Mouse (Mus musculus): ENCODE measurements around the gene Cchcr1. TPM values are rescaled to one million over a fixed set of nuclear protein-coding genes. Genes with fewer than 3 reads are reported as not detected.
A peak's percentile ranks its signal among the peaks of the same experiment; 100 is the strongest.
"Not testable (repeated sequence)": the region's sequence is repeated elsewhere in the genome, so short reads cannot be mapped to it uniquely, and the experiment has no call there.

The Cchcr1 gene
- 2.4 and 4.9 TPM in 2 replicates for polyA plus RNA-seq (2014; fragmentation: Nextera tagmentation; extraction: Ambion mirVana)

DNA sequence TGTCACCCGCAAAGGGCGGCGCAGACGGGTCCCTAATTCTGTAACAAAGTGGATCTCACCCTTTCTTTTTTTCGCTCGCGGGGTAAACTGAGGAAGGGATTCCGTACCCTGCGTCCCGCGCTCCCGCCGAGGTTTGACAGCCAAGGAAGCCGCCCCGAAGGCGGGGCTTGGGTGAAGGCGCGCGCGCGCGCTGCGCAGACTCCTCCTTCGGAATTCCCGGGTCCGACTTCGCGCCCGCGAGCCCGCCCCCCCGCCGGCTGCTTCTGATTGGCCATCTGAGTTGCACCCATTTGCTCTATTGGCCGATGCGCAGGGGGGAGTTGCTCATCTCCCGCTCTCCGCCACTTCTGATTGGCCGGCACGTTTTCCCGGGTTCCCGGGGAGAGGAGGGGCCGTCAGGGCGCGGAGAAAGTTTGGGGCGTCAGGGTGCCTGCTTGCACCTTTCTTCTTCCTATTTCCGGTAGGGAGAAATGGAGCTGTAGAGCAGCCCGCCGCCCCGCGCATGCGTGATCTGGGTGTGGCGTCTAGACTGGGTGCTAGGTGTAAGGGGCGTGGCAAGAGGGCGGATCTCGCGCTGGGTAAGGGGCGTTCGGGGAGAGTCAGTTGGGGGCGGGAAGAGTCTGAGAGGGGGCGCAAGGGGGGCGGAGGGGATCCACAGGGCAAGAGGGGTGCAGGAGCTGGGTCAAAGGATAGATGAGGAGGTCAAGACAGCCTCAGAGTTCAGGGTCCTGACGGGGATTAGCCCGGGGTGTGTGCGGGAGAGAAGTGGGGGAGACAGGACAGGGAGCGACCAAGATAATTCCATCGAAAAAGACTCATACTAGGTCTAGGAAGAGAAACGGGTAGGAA lies at the start of gene Cchcr1, which contains the start of gene Tcf19:
Cchcr1 (plus strand) TSS at position 449 of the 849 bp plus-strand sequence.
Tcf19 (minus strand) TSS at position 173 of the 849 bp plus-strand sequence.
- Histone ChIP-seq H3K4me2 (ENCODE audit: low read depth, low read length) (peak within 1 kb of the TSS; percentile 67), H3K27ac (ENCODE audit: low read depth, low read length) (no peak within 1 kb of the TSS), H3K4me1 (ENCODE audit: control insufficient read depth, insufficient read depth, low read length) (peaks cover 9% of the 10 kb centered on the region; the same call in 1 of the 2 replicates), H3K36me3 (ENCODE audit: control insufficient read depth, insufficient read depth, low read length) (no peaks in the 10 kb centered on the region), H3K4me3 (ENCODE audit: low read depth, low read length) (peak within 1 kb of the TSS; percentile 47), H3K9ac (replicated peaks; ENCODE audit: low read depth, low read length) (peak within 1 kb of the TSS; percentile 37), H3K27me3 (ENCODE audit: control insufficient read depth, insufficient read depth, low read length) (no peaks in the 10 kb centered on the region), H3K9me3 (ENCODE audit: control insufficient read depth, low read length) (no peaks in the 10 kb centered on the region)
- under 1% methylated on average over 65 of the region's 67 CpGs for WGBS
- peak; percentile 96 for ATAC-seq (ENCODE audit: low read depth)

DNA sequence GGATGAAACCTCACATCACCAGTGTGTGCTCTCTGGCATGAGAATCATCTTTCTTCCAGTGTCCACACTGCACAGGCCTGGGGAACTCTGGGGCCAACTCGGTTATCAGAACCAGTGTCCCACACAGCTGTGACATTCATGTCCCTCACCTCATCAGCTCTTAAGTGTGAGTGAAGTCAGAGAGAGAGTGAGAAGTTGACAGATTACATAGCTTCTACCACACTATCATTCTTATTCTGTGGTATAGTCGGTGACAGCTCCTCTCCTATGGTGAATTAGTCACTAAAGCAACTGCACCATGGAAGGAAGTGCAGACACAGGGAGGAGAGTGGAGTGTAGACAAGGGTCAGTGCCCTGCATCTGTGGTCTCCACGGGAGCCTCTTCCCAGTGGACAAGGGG lies 48.0 kb upstream of the Cchcr1 start:
- not testable (repeated sequence) for H3K27ac ChIP-seq (ENCODE audit: low read depth, low read length); H3K4me2 ChIP-seq (ENCODE audit: low read depth, low read length); H3K9me3 ChIP-seq (ENCODE audit: control insufficient read depth, low read length); H3K4me1 ChIP-seq (ENCODE audit: control insufficient read depth, insufficient read depth, low read length); H3K4me3 ChIP-seq (ENCODE audit: low read depth, low read length); H3K9ac ChIP-seq (replicated peaks; ENCODE audit: low read depth, low read length); H3K27me3 ChIP-seq (ENCODE audit: control insufficient read depth, insufficient read depth, low read length); H3K36me3 ChIP-seq (ENCODE audit: control insufficient read depth, insufficient read depth, low read length); ATAC-seq (ENCODE audit: low read depth)
- 61% methylated on average over 3 of the region's 3 CpGs for WGBS

DNA sequence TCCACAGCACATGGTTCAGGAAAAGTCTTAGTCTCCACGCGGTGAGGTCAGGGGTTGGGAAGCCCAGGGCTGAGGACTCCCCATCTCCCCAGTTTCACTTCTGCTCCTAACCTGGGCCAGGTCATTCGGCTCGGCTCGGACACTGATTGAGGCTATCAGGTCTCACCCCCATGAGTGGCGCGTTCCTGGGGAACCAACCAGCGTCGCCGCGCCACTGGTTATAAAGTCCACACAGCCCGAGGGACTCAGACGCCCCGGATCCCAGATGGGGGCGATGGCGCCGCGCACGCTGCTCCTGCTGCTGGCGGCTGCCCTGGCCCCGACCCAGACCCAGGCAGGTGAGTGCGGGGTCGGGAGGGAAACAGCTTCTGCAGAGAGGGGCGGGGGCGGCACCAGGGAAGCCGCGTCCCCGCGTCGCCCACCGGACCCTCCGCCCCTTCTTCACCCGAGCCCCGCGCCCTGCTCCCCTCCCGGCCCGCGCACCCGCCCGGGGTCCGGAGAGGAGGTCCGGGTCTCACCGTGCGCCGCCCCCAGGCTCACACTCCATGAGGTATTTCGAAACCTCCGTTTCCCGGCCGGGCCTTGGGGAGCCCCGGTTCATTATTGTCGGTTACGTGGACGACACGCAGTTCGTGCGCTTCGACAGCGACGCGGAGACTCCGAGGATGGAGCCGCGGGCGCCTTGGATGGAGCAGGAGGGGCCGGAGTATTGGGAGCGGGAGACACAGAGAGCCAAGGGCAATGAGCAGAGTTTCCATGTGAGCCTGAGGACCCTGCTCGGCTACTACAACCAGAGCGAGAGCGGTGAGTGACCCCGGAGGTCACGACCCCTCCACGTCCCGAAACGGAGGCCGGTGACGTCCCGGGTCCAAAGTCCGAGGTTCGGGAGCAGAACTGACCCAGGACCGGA lies 46.8 kb upstream of the Cchcr1 start, which contains the start of gene H2-Q10:
H2-Q10 (plus strand) TSS at position 248 of the 910 bp plus-strand sequence.
- H3K4me1 ChIP-seq (ENCODE audit: control insufficient read depth, insufficient read depth, low read length) = 0 out of 2 replicates have a peak, but pooled peaks cover 3% of the 10 kb centered on the region
- peaks cover 7% of the 10 kb centered on the region; the same call in 1 of the 2 replicates for H3K27me3 ChIP-seq (ENCODE audit: control insufficient read depth, insufficient read depth, low read length)
- H3K27ac ChIP-seq (ENCODE audit: low read depth, low read length) = no peak within 1 kb of the TSS
- H3K36me3 ChIP-seq (ENCODE audit: control insufficient read depth, insufficient read depth, low read length) = no peaks in the 10 kb centered on the region
- H3K4me3 ChIP-seq (ENCODE audit: low read depth, low read length) = peak within 1 kb of the TSS; percentile 31
- under 1% methylated on average over 79 of the region's 80 CpGs for WGBS
- H3K4me2 ChIP-seq (ENCODE audit: low read depth, low read length) = peak within 1 kb of the TSS; percentile 58
- H3K9ac ChIP-seq (replicated peaks; ENCODE audit: low read depth, low read length) = no peak within 1 kb of the TSS
- H3K9me3 ChIP-seq (ENCODE audit: control insufficient read depth, low read length) = no peaks in the 10 kb centered on the region
- ATAC-seq (ENCODE audit: low read depth) = no peak

DNA sequence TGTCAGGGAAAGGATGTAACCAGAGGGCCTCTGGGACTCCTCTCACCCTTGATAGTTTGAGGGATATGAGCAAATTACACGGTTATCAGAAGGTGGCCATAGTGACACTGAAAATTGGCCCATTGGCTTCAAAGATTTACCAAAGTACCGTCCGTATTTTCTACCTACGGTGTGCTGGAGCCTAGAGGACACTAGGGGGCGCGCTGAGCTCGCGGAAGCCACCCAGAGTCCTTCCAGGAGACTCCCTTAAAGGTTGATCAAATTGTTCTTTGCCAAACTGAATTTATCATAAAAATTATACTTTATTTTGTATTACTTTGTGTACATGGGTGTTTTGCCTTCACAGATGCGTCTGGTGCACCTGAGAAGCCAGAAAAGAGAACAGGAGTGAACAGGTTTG lies 32.8 kb upstream of the Cchcr1 start:
- Histone ChIP-seq H3K27ac (ENCODE audit: low read depth, low read length) (no peak overlapping the region), H3K4me3 (ENCODE audit: low read depth, low read length) (no peak overlapping the region), H3K9me3 (ENCODE audit: control insufficient read depth, low read length) (no peaks in the 10 kb centered on the region), H3K9ac (replicated peaks; ENCODE audit: low read depth, low read length) (no peak overlapping the region), H3K27me3 (ENCODE audit: control insufficient read depth, insufficient read depth, low read length) (no peaks in the 10 kb centered on the region), H3K36me3 (ENCODE audit: control insufficient read depth, insufficient read depth, low read length) (no peaks in the 10 kb centered on the region), H3K4me1 (ENCODE audit: control insufficient read depth, insufficient read depth, low read length) (no peaks in the 10 kb centered on the region), H3K4me2 (ENCODE audit: low read depth, low read length) (no peak overlapping the region)
- no peak for ATAC-seq (ENCODE audit: low read depth)
- WGBS = under 1% methylated on average over 9 of the region's 9 CpGs

DNA sequence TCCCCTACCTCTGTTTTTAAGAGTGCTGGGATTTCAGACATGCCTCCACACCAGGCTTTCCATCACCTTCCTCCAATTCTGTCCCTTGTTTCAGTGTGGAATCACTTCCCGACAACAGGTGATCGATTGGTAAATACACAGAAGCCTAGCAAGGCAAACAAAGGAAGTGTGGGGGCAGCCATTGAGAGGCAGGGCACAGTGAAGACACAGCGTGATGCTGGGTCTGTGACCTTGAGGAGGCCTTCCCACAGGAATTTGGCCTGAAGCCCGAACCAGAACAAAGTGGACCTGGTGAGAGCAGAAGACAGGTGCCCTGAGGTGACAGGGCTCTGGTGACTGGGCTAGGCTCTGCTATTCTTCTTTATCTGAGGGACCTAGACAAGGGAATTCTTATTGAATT lies 31.2 kb upstream of the Cchcr1 start:
- H3K27me3 ChIP-seq (ENCODE audit: control insufficient read depth, insufficient read depth, low read length) = no peaks in the 10 kb centered on the region
- H3K9me3 ChIP-seq (ENCODE audit: control insufficient read depth, low read length) = no peaks in the 10 kb centered on the region
- H3K27ac ChIP-seq (ENCODE audit: low read depth, low read length) = no peak overlapping the region
- H3K36me3 ChIP-seq (ENCODE audit: control insufficient read depth, insufficient read depth, low read length) = no peaks in the 10 kb centered on the region
- WGBS = 21% methylated on average over 4 of the region's 4 CpGs
- H3K4me1 ChIP-seq (ENCODE audit: control insufficient read depth, insufficient read depth, low read length) = no peaks in the 10 kb centered on the region
- no peak overlapping the region for H3K4me2 ChIP-seq (ENCODE audit: low read depth, low read length)
- no peak overlapping the region for H3K4me3 ChIP-seq (ENCODE audit: low read depth, low read length)
- no peak for ATAC-seq (ENCODE audit: low read depth)
- H3K9ac ChIP-seq (replicated peaks; ENCODE audit: low read depth, low read length) = no peak overlapping the region

DNA sequence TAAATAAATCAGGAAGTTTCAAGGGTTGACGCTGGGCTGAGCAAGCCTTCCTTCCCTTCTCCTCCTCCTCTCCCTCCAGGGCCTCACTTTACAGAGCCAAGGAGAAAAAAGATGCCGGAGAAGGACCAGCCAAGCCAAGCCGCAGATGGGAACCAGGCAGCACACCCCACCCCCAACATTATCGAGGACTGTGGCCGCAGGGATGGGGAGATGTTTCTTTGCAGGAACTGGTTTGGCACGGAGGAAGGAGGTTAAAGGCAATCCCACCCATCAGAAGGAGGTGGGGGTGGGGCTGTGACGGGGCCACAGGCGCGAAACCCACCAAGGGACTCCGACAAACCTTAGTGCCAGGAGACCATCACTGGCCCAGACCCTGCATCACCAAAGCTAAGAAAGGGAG lies 30.2 kb upstream of the Cchcr1 start:
- H3K27me3 ChIP-seq (ENCODE audit: control insufficient read depth, insufficient read depth, low read length) = no peaks in the 10 kb centered on the region
- ATAC-seq (ENCODE audit: low read depth) = no peak
- H3K27ac ChIP-seq (ENCODE audit: low read depth, low read length) = no peak overlapping the region
- WGBS = 67% methylated on average over 10 of the region's 10 CpGs
- no peaks in the 10 kb centered on the region for H3K4me1 ChIP-seq (ENCODE audit: control insufficient read depth, insufficient read depth, low read length)
- no peaks in the 10 kb centered on the region for H3K9me3 ChIP-seq (ENCODE audit: control insufficient read depth, low read length)
- no peak overlapping the region for H3K9ac ChIP-seq (replicated peaks; ENCODE audit: low read depth, low read length)
- H3K36me3 ChIP-seq (ENCODE audit: control insufficient read depth, insufficient read depth, low read length) = no peaks in the 10 kb centered on the region
- H3K4me2 ChIP-seq (ENCODE audit: low read depth, low read length) = no peak overlapping the region
- H3K4me3 ChIP-seq (ENCODE audit: low read depth, low read length) = no peak overlapping the region

DNA sequence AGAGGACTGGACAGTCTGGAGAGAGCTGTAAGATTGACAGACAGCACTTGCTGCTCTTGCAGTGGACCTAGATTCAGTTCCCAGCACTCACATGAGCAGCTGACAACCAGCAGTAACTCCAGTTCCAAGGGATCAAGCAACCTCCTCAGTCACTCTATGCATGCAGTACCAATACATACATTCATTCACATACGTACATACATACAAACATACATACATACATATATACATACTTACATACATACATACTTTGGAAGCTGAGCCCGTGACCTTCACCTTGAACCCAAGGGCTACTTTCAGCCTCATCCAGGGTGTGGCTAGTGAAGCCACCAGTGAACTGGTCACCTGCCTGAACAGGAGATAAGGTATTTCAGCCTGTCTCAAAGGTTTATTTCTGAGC lies 28.9 kb upstream of the Cchcr1 start:
- 98% methylated on average over 2 of the region's 2 CpGs for WGBS
- Histone ChIP-seq H3K9me3 (ENCODE audit: control insufficient read depth, low read length) (no peaks in the 10 kb centered on the region), H3K4me1 (ENCODE audit: control insufficient read depth, insufficient read depth, low read length) (no peaks in the 10 kb centered on the region), H3K4me2 (ENCODE audit: low read depth, low read length) (no peak overlapping the region), H3K9ac (replicated peaks; ENCODE audit: low read depth, low read length) (no peak overlapping the region), H3K4me3 (ENCODE audit: low read depth, low read length) (no peak overlapping the region), H3K36me3 (ENCODE audit: control insufficient read depth, insufficient read depth, low read length) (no peaks in the 10 kb centered on the region), H3K27ac (ENCODE audit: low read depth, low read length) (no peak overlapping the region), H3K27me3 (ENCODE audit: control insufficient read depth, insufficient read depth, low read length) (no peaks in the 10 kb centered on the region)
- no peak for ATAC-seq (ENCODE audit: low read depth)

DNA sequence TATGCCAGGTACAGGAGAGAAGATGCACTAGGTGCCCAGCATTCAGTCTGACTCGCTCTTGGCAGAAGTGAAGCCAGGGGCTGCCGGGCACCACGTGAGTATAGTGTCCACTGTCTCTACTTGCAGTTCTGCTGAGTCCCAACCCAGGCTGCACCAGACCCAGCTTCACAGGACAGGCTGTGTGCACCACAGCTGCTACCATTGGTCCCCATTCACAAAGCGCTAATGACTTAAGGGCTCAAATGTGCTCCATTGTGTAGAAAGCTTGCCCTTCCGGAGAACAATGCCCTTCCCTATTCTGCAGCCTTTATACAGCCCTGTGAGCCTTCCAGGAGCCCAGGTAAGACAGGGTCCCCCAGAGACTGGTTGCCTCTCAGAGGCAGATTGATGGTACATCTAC lies 26.6 kb upstream of the Cchcr1 start:
- no peaks in the 10 kb centered on the region for H3K36me3 ChIP-seq (ENCODE audit: control insufficient read depth, insufficient read depth, low read length)
- no peak overlapping the region for H3K27ac ChIP-seq (ENCODE audit: low read depth, low read length)
- H3K4me2 ChIP-seq (ENCODE audit: low read depth, low read length) = no peak overlapping the region
- 31% methylated on average over 5 of the region's 5 CpGs for WGBS
- H3K9me3 ChIP-seq (ENCODE audit: control insufficient read depth, low read length) = no peaks in the 10 kb centered on the region
- H3K9ac ChIP-seq (replicated peaks; ENCODE audit: low read depth, low read length) = no peak overlapping the region
- ATAC-seq (ENCODE audit: low read depth) = no peak
- no peak overlapping the region for H3K4me3 ChIP-seq (ENCODE audit: low read depth, low read length)
- H3K27me3 ChIP-seq (ENCODE audit: control insufficient read depth, insufficient read depth, low read length) = no peaks in the 10 kb centered on the region
- no peaks in the 10 kb centered on the region for H3K4me1 ChIP-seq (ENCODE audit: control insufficient read depth, insufficient read depth, low read length)
